Mouse (Mus musculus) large intestine, adult 2 months (tissue): ENCODE measurements around the gene Zfp981. TPM values are rescaled to one million over a fixed set of nuclear protein-coding genes. Genes with fewer than 3 reads are reported as not detected.
"Not testable (repeated sequence)": the region's sequence is repeated elsewhere in the genome, so short reads cannot be mapped to it uniquely, and the experiment has no call there.

Experiments
- DNase-seq: peaks from one replicate; pipeline ENCODE4 v3.0.0-alpha.2; 2012; ENCODE audit warnings: low read depth, low spot score
- WGBS: fragments of 180-500 bp; shearing (Covaris S2); methylation state at CpG from one replicate; pipeline ENCODE4 v1.1.7; 2018; 5-methylcytosine and 5-hydroxymethylcytosine counted together
- polyA plus RNA-seq: library from polyadenylated mRNA; depleted of rRNA; stranded (reverse); fragments of >200 nt; gene quantifications from 2 replicates; pipeline ENCODE4 v1.2.3, GENCODE M21; 2012; rRNA removed

The Zfp981 gene
- not detected in 2 replicates for polyA plus RNA-seq

DNA sequence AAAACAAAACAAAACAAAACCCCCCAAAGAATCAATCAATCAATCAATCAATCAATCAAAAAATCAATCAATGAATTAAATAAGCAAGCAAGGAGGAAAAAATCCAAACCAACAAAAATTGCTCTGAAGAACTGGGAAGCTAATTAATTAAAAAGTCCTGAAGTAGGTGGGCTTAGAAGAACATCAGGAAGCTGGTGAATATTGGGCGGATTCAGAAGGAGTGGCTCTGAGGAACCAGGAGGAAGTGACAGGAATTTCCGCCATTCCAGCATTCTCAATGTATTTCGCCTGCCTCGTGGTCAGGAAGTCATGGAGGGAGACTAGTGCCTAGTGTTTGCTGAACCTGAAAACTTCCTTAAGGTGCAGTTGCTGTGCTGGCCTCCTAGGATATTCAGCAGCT lies at the start of gene Zfp981:
Gene Zfp981 (plus strand): TSS at position 301 of the 400 bp plus-strand sequence.
- DNase-seq, result not testable (repeated sequence)
- WGBS, result 83% methylated on average over 4 of the region's 4 CpGs

DNA sequence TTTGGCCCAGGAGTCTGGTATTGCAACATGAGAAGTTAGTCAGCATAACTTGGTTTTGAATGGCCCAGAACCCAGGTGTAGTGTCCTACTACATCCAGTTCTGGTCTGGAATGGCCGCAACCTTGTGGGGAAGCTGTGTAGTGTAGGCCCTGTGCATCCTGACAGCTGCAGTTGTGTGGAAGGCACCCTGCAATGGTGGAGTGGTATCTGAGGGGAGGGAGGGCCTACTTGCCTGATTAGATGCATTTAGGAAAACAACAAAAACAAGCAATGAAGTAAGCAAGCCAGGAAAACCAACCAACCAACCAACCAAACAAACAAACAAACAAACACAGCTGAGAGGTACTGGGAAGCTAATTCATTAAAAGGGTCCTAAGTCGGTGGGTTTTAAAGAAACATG lies 49.3 kb upstream of the Zfp981 start:
- WGBS, result 78% methylated on average over 2 of the region's 2 CpGs
- DNase-seq, result not testable (repeated sequence)

DNA sequence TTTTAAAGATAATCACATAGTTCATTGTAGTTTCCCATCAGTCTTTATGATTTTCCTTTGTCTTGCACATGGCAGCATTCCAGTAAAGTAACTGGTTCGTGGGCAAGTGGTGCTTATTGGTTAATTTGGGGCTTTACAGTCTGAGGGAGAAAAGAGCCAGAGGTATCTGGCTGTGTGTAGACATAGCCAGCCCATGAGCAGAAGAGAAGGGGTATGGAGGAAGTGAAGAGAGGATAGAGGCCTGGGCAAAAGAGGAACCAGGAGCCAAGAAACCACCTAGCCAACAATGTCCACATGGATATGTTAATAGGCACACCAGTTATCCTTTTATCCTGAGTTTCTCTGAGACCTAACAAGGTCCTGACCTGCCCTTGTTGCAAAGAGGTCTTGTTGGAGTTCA lies 47.7 kb upstream of the Zfp981 start:
- 47% methylated on average over 1 of the region's 1 CpGs for WGBS
- not testable (repeated sequence) for DNase-seq

DNA sequence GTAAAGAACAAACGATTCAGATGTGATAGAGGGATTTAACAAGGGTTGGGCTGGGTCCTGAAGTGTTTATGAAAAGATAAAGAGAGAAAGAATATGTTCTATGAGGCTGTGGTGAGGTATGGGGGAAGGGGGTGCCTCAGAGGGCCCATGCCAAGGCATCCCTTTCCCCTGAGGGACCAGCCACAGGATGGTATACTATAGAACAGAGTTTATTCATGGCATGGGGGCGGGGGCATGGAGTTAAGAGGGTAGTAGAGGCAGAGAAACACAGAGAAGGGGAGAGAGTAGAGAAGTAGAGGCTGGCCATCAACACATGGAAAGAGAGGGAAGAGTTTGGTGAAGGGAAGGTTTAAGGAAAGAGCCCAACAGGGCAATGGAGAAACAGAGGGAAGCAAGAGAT lies 46.9 kb upstream of the Zfp981 start:
- 31% methylated on average over 2 of the region's 2 CpGs for WGBS
- DNase-seq, result no peak

DNA sequence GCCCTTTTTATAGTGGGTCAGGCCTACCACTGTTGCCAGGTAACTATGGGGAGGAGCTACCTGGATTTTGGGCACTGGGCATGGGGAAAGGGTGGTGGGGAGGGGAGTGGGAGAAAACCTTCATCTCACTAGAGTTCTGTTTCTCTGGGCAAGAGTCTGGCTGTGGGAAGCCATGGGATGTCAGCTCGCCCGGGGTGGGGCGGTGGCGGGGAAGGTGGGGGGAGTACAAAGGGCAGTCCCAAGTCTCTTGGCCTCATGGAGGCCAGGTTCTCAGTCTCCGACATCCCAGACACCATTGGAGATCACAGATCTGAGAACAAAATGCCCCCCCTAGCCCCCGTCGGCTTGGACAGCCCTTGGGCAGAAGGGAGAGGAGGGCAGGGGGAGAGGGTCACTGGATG lies 46.5 kb upstream of the Zfp981 start:
- 92% methylated on average over 7 of the region's 7 CpGs for WGBS
- no peak for DNase-seq

DNA sequence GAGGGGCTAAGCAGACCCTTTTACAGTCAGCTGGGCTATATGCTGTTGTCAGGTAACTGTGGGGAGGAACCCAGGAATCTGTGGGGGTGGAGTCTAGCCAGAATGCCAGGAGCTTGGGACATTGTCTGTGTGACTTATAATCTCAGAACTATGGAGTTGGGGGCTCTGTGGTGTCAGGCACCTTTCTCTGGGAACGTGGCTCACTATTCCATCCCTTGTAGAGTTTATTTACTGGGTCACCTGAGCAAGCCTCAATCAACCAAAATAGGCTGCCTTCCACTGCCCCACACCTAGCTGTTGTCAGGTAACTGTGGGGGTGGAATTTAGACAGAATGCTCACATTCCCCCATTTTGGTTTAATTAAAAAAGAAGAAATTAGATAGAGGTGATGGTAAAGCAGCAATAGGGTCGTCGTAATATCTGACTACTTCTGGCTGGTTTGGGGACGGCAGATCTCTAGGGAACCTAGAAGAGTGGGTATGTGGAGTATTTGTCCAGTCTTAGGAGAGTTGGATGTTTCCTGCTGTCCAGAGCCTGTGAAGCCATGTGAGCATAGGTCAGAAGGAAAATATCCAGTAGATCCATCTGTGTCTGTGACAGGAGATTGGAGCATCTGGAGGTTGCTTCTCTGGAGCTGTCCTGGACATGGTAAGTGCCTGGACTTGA lies 45.6 kb upstream of the Zfp981 start:
- 66% methylated on average over 4 of the region's 4 CpGs for WGBS
- DNase-seq, result no peak

DNA sequence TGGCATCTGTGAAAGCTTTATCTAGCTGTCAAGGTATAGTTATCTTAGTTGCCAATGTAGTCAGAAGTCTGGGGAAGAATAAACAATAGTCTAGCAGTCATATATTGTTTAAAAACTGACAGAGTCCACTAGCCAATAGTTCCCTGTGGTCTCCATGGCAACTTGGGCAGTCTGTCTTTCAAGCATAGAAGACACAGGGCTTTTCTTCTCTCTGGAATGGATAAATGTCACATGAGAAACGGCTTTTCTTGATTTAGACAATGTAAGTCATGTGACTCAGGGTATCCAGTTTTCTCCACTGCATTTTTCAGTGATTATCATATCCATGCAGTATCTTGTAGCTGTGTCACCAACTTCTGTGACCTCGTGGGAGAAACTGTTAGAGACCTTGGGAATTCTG lies 44.7 kb upstream of the Zfp981 start:
- 46% methylated on average over 2 of the region's 2 CpGs for WGBS
- DNase-seq, result no peak

DNA sequence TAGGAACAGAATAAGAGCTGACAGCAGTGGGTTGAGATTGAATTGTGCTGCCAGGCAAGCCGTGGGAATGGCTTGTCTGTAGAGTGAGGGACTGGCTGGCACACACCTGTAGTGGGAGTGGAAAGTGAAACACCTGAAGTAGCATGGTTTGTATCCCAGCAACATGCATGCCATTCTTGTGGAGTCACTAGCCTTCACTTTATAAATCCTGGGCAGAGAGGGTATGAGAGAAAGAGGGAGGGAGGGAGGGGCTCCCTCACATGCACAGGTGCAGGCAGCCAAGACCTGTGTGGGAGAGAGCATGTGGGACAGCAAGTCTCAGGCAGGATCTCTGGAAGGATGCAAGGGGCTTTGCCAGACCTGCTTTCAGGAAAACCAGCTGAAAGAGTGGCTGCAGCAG lies 44.1 kb upstream of the Zfp981 start:
- DNase-seq, result no peak
- 52% methylated on average over 1 of the region's 1 CpGs for WGBS

DNA sequence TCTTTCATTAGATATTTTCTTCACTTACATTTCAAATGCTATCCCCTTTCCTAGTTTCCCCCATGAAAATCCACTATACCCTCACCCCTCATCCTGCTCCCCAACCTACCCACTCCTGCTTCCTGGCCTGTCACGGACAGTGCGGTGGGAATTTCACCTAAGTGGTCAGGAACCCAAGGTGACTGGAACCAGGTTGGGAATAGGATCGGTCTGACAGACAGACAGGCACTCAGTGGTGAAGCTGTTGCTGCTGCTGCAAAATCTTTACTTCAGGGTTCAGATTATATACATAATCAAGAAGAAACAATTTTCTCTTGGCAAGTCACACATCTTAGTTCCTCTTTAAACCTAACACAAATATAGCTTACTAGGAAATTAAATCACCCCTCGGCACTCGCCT lies 42.0 kb upstream of the Zfp981 start:
- DNase-seq, result not testable (repeated sequence)
- WGBS, result 78% methylated on average over 5 of the region's 5 CpGs

DNA sequence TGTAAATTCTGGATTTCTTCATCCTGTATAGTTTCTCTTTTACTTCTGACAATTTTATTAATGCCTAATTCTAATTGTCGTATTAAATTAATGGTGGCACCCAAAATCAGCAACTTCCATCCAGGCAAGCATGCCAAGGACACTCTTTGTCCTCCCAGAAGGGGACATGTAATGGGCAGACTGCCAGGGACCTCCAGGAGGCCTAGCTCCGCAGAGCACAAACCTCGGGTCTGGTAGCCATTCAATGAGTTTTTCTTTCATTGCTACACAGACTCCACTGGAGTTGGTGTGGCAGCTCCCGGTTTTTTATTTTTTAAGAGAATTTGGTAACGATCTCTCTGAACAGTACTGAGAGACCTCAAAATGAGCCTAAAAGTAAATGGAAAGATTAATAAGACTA lies 41.1 kb upstream of the Zfp981 start:
- not testable (repeated sequence) for DNase-seq
- WGBS, result 78% methylated on average over 5 of the region's 5 CpGs

DNA sequence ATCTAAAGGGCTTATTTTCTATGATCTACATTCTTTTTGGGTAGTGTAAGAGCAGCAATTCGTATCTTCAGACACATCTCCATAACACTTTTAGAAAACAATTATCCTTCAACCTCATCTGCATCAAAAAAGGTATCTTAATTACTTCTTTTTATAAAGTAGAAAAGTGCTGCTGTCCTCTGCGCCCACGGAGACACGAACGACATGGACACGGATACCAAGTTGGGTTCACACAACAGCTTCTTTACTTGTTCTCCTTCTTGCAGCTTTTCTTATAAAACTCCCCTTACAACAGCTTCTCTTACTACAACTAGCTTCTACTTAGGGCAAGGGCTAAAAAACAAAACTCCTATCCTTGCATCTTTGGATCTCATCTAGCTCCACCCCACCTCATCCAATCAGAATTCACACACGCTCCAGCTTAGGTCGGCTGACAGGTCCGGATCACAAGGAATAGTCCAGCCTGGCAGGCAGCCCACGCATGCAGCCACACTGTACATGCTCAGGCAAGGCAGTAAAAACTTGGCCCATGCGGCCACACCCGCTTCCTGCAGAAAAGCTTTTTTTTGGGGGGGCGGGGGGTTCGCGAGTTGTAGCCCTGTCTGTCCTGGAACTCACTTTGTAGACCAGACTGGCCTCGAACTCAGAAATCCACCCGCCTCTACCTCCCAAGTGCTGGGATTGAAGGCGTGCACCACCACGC lies 38.0 kb upstream of the Zfp981 start:
- WGBS, result 87% methylated on average over 19 of the region's 19 CpGs
- DNase-seq, result not testable (repeated sequence)

DNA sequence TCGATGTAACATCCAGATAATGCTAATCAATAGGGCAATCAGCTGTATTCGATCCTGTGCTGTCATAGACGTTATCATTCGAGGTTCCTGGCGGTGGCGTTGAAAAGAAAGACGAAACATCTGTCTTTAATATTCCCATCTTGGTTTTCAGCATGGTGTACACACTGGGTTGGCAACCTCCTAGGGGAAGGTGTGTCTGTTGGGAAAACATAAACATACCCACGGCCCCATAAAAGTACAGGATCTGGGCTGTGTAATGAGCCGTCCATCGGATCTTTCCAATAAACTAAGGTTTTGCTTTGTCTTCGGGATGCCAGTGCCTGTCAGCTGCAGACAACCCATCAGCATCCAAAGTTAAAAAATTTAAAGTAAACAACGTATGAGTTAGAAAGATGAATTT lies 31.8 kb upstream of the Zfp981 start:
- DNase-seq, result not testable (repeated sequence)
- WGBS, result 88% methylated on average over 11 of the region's 12 CpGs

DNA sequence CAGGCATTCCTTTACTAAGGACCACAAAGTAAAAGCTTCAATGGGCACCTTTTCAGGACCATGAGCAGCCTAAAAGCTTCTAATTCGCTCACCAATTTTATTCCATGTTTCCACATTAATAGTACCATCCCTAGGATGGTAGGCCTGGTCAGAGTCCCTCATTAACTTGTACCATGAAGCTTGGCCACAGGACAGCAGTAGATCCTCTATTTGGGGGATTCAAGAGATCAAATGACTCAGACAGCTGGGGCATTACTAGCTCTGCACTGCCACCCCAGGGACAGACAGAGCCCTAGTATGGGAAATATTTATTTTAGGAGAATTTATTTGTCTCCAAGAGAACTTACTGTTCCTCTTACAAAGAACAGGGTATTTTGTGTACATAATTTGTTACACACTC lies 27.6 kb upstream of the Zfp981 start:
- not testable (repeated sequence) for DNase-seq
- no CpG with 5 or more reads among the region's 1 CpGs for WGBS

DNA sequence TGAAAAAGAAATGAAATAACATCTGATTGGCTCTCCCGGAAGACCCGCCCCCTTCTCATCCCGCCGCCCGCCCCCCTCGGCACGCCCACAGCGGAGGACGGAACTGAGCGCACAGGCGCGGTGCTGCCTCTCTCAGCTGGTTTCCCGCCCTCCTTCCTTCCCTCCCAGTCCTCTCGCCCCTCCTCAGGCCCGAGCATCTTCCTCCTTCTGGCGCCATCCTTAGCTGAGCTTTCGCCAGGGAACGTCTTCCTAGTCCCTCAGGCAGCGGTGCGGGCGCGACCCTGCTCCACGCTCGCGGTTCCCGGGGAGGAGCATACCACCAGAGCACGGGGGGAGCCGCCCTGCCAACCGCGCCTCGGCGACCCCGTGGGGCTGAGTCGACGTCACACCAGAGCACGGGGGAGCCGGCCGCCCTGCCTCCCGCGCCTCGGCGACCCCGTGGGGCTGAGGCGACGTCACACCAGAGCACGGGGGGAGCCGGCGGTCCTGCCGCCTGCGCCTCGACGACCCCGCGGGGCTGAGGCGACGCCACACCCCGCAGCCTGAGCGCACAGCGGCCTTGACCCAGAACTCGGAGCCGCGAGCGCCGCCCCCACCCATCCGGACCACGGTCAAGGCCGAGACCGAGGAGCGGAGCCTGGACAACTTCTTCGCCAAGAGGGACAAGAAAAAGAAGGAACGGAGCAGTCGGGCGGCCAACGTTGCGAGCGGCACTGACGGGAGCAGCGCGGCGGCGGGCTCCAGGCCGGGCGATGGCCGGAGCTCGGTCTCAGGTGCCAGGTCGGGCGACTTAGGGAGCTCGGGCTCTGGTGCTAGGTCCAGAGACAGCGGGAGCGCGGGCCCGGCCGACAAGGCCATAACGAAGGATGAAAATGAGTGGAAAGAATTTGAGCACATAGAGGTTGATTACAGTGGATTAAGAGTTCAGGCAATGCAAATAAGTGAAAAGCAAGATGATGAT lies 26.8 kb upstream of the Zfp981 start:
- DNase-seq, result not testable (repeated sequence)
- WGBS, result 60% methylated on average over 80 of the region's 94 CpGs

DNA sequence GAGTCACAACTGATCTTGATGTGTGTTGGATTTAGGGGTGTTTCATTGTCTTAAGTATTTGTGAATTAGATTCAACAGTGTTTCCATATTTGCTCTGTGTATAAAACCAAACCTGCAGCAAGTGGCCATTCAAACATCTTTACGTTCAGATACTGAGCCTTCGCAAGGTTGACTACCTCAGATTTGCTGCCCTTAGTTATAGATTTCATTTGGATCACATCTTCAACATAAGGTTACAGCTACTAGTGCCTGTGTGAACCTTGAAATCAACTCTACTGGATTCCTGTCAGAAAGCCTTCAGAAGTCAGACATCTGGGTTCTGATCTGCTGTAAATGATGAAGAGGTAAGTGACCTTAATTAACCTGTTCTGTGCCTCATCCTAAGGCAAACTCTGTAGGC lies 25.6 kb upstream of the Zfp981 start:
- not testable (repeated sequence) for DNase-seq
- WGBS, result 94% methylated on average over 2 of the region's 2 CpGs

DNA sequence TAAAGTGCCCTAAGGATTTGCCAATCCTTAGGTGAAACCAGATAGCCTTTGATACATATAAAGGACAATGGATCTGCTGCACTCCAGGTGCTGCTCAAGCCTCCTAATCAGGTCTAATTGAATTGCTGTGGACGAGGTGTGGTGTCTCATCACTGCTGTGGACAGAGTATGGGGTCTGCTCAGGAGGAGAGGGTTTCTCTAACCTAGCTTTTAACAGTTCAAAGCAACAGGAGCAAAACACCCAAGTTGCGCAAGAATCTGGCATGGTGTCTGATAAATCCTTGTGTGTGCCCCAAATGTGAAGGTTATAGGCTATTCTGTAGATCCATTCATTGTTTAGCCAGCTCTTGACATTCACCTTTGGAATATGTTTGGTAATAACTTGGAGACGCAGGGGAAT lies 24.9 kb upstream of the Zfp981 start:
- WGBS, result 72% methylated on average over 3 of the region's 3 CpGs
- DNase-seq, result not testable (repeated sequence)

DNA sequence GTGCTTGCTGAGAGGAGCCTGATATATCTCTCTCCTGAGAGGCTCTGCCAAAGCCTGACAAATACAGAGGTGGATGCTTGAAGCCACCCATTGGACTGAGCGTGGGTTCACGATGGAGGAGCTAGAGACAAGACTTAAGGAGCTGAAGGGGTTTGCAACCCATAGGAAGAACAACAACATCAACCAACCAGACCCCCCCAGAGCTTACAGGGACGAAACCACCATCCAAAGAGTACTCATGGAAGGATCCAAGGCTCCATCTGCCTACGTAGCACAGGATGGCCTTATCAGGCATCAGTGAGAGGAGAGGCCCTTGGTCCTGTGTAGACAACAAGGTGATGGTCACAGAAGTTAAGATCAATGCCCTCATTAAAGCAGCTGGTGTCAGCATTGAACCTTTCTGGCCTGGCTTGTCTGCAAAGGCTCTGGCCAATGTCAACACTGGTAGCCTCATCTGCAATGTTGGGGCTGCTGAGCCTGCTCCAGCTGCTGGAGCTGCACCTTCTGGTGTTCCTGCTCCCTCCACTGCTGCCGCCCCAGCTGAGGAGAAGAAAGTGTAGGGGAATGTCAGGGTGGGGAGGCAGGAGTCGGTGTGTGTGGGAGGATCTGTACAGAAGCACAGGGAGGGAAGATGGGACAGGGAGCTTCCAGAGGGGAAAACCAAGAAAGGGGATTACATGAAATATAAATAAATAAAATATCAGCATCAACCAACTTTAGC lies 21.3 kb upstream of the Zfp981 start:
- 65% methylated on average over 6 of the region's 6 CpGs for WGBS
- not testable (repeated sequence) for DNase-seq

DNA sequence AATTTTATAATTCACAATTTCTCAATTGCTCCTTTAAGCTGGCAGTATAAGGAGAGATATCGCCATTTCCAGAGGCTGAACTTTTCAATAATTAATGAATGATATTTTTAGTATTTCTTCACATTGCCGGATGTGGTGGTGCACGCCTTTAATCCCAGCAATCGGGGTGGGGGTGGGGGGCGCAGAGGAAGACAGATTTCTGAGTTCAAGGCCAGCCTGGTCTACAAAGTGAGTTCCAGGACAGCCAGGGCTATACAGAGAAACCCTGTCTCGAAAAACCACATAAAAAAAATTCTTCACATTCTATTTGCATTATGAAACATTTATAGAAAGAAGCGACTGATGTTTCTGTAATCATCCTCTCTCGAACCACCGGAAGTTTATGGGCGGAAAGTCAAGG lies 19.3 kb upstream of the Zfp981 start:
- WGBS, result 84% methylated on average over 10 of the region's 10 CpGs
- not testable (repeated sequence) for DNase-seq

DNA sequence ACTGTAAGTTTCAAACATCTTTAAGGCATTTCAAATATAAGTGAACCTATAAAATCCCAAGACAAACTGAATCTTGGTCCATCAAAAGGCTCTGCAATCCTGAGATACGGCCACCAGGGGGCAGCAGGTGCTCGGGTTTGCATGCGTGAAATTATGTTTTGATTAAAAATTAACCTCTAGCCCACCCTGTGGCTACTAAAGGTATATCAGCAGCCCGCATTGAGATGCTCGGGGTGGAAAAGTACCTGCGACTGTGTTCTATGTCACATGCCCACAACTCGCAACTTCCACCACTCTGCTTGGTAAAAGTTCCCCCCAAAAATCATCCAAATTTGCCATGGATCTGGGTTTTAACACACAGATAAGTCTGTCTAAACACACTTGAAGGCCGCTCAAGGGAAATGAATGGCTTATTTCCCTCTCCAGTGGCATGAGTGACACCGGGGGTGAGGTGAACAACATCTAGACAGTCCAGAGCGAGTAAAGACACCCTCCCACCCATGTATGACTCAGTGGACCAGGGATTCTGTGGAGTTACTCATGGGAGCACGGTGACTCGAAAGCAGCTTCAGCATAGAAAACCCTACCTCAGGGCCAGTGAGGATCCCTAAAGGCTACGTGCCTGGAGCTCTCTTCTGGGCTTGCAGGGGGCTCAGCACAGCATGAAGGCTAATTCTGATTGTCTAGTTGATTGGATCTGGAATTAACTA lies 18.1 kb upstream of the Zfp981 start:
- 69% methylated on average over 13 of the region's 13 CpGs for WGBS
- not testable (repeated sequence) for DNase-seq
